Mouse (Mus musculus) G1E (cell line): Measurements from ENCODE around the gene Cap2.

Source experiments
- CTCF ChIP-seq: IDR thresholded peaks from 2 replicates; pipeline ENCODE4 v1.5.1; 2012; ENCODE audit warnings: low read depth, low read length, inconsistent platforms, mixed read lengths
- TAL1 ChIP-seq: conservative IDR thresholded peaks from 2 replicates; pipeline ENCODE4 v1.6.1; 2012; ENCODE audit warnings: low read depth, low read length, inconsistent platforms, mixed read lengths

- no peak for TF ChIP-seq CTCF
- no peak for TF ChIP-seq TAL1
Observed at GRCm38 (mm10) chr13:46462280-46462679, 39.4 kb upstream of the Cap2 start.
